Mouse (Mus musculus) gastrocnemius, postnatal 36 days (tissue): ENCODE measurements at regions not wholly inside any gene's neighbourhood (a gene's known extent, or its start where the extent isn't known, plus 50 kb on each side); places are given as distances from the start of the nearest gene placed in this dataset.

ENCODE experiments used
- DNase-seq, 2 experiments: peaks; one replicate each; pipeline ENCODE4 v3.0.0; 2022
- intact Hi-C: fragments of 180-260 bp; cut with DNase I; formaldehyde crosslinking; loops from one replicate; pipeline ENCODE4 v1.15.1; 2025

DNA sequence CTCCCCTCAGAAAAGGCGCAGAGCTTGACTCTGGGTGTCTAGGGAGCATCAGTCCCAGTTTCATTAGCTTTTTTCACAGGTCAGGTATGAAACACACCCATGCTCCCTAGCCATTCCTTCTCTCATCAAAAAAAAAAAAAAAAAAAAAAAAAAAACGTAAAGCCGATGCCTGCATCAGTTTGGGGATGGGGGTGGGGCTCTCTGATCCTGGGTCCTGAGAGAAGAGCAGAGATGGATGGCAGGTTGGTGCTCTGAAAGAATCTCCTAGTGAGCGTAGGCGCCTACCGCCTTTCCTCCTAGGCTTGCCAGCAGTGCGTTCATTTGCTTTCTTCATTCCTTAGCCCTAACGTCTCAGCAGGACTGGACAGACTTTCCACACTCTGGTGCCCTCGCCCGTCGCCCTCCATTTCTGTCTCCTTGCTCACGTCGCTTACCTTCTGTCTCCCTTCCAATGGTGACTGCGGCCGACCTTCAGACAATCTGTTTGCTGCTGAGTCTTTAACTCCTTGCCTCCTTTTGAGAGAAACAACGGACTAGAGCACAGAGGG lies 267.5 kb downstream of the Agtpbp1 start:
- intact Hi-C loops, result no loop called here
- no peak for DNase-seq

DNA sequence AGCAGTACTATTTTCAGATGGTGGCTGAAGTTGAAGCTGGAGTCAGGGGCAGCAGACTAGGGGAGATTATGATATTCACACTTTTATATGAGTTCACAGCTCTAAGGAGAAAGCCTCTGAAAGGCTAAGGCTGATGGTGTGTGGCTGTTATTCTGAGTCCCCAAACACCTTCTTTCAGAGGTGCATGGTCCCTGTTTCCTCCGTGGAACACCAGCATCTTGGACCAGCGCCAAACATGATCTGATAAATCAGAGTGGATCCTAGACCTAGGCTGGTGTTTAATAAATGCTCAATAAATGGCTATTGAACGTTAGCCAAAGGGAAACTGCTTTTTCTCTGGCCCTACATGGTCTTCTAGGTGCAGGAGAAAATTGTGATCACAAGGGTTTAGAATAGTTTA lies 269.2 kb downstream of the Agtpbp1 start:
- intact Hi-C loops, result no loop called here
- DNase-seq, result no peak

GRCm38 (mm10) chr13:59314419-59314818 lies 270.6 kb downstream of the Agtpbp1 start:
- intact Hi-C loops, result no loop called here
- DNase-seq, result no peak

- intact Hi-C loops, result no loop called here
- no peak for DNase-seq
These were observed 271.2 kb downstream of the Agtpbp1 start for GRCm38 (mm10) chr13:59313725-59314330.

- intact Hi-C loops, result no loop called here
- DNase-seq, result no peak
These were observed 292.1 kb downstream of the Agtpbp1 start for GRCm38 (mm10) chr13:59292905-59293304.

GRCm38 (mm10) chr13:59289127-59289526 lies 295.9 kb downstream of the Agtpbp1 start:
- DNase-seq, result no peak
- intact Hi-C loops, result no loop called here

- intact Hi-C loops, result no loop called here
- no peak for DNase-seq
These were observed 303.8 kb downstream of the Agtpbp1 start for GRCm38 (mm10) chr13:59281199-59281598.

- intact Hi-C loops, result no loop called here
- no peak for DNase-seq
These were observed 305.9 kb downstream of the Agtpbp1 start for GRCm38 (mm10) chr13:59279136-59279535.

DNA sequence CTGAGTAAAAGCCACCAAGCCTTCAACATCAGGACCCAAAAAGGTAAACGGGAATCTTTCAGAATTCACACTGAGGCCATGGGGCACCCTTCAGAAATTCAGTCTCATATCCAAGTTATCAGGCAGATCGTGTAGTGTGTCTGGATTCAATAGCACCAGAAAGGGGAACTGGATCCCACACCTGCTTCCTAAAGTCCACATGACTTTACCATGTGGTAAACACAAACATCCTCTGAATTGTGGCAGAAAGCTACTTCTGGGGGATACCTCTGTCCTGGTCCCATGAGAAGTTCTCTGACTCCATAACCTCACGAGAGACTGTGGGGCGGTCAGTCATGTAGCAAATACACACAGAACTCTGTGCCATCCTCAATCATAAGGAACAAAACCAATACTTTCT lies 313.4 kb downstream of the Agtpbp1 start:
- DNase-seq, result no peak
- intact Hi-C loops, result no loop called here

DNA sequence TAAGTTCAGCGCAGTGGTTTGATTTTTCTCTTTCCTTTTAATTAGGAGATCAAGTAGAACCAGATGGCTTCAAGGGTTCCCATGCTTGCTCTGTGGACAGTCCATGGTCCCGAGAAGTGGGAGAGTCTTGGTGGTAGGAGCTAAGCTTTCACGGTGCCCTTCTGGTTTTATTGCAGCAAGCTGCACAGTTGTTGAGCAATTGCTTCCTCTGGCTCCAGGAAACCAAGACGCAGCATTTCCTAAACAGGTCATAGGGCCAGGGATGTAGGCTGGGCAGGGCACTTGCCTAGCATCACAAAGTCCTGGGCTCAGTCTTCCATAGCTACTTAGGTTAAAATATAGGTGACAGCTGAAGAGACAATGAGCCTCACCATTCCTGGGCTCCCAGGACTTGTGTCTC lies 318.2 kb downstream of the Agtpbp1 start:
- no peak for DNase-seq
- intact Hi-C loops, result no loop called here

GRCm38 (mm10) chr13:59264126-59264525 lies 320.9 kb downstream of the Agtpbp1 start:
- DNase-seq, result no peak
- intact Hi-C loops, result no loop called here

DNA sequence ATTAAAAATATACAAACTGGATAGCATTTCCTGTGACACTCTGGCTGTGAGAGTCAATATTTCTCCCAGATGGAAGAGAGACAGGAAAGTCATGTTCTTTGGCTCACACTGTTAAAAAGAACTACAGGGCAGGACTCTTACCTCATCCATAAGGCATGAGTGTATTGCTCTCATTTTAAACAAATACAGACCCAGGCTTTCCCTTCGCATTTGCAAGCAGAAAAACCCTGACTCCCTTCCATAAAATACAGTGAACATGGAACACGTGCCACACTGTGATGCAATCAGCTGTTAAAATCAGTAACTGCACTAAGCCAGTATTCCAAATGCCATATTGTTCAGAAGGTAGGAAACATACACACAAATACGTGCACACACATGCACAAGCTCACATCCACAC lies 323.1 kb downstream of the Agtpbp1 start:
- intact Hi-C loops, result no loop called here
- DNase-seq, result no peak

- DNase-seq, result no peak
- intact Hi-C loops, result no loop called here
These were observed 329.1 kb downstream of the Agtpbp1 start for GRCm38 (mm10) chr13:59255798-59256435.

DNA sequence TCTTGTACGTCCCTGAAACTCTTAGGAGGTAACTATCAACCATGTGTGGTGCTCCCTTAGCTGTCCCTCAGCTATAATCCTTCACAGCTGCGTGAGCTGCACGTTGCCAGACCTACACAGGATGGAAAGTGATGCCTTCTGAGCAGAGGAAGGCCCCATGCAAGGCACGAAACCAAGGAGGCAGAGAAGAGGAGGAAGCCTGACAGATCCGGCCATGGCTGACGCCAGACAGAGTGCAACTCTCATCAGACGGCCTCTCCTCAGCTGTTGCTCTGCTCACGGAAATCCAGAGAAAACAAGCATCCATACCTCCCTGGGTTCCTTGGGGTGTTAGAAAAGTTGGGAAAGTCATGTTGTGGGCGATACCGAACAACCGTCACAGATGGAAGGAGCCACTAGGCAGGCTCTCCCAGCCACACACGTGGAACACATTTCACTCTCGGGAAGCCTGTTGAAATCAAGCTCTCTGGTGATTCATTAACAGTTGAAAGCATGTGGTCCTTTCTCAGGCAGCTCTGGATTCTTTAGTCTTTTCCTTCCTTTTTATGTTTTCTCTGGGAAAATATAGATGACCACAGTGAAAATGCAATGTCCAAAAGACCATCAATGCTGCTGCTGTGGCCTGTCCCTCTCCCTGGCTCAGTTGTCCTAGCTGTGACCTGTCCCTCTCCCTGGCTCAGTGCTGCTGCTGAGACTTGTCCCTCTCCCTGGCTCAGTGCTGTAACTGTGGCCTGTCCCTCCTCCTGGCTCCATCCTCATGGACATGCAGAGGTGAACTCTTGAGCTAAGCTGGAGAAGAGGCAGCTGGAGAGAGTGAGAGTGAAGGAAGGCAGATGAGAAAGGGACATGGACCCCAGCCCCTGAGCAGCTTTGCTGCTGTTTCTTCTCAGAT lies 331.1 kb downstream of the Agtpbp1 start:
- intact Hi-C loops, result no loop called here
- DNase-seq, result no peak

DNA sequence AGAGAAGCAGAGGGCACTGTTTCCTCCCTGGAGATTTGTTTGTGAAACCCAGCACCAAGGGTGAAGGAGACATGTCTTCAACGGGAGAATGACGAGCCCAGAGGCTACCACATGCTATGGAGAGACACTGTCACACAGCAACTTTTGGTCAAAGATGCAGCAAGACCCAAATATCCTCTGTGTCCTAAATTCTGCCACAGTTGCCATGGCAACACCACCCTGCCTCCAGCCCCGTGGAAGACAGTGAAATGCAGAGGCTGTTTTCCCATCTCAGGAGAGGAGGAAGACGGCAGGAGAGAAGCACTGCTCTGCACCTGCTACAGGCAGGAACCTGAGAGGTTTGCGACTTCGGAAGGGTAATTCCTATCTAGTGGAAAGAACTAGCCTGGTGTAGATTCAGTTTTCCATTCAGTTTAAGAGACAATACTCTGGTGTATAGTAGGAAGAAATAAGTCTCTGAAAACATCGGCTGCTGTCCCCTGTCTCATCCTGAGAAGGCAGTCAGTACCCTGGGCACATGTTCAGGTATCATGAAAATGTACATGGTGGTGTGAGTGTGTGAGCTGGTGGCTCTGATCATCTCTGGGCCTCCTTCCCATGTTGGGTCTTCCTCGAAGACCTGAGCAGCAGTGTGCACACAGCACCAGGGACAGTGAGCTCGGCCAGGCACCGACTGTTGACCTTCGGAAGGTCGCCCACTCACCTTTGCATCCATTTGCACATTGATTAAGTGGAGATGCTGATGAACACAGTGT lies 333.6 kb downstream of the Agtpbp1 start:
- no peak for DNase-seq
- intact Hi-C loops, result no loop called here

DNA sequence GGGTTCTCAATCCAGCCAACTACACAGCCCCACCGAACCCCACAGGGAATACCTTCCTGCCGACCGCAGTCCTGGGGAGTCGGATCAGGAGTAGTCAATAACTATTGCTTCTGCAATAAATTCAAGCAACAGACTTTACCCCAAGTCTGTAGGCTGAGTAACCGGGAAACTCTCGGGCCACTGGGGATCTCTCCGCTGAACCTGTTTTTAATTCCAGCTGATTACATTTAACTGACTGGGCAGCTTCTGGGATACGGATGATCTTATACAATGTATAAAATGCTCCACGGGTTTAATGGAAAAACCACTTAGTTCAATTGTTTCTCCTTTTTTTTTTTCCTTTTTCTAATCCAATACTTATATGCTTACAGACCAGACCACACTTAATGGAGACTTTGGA lies 336.6 kb downstream of the Agtpbp1 start:
- DNase-seq, result no peak
- intact Hi-C loops, result no loop called here

- no peak for DNase-seq
- intact Hi-C loops, result no loop called here
These were observed 338.0 kb downstream of the Agtpbp1 start for GRCm38 (mm10) chr13:59246984-59247537.

- intact Hi-C loops, result no loop called here
- no peak for DNase-seq
These were observed 339.0 kb downstream of the Agtpbp1 start for GRCm38 (mm10) chr13:59246070-59246469.

DNA sequence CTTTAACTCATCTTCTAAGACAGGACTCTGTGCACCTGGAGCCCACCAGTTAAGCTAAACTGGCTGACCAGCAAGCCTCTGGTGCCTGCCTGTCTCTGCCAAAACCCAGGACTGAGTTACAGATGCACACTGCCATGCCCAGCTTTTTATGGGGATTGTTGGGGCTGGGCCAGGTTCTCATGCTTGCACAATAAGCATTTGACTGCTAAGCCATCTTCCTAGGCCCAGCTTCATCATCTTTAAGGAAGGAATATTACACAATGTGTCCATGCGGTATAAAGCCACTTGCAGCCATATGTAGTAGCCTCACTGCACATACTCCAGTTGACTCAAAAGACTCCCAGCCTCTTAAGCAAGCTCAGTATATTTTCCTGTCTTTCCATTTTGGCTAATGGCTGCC lies 340.4 kb downstream of the Agtpbp1 start:
- intact Hi-C loops, result no loop called here
- no peak for DNase-seq

DNA sequence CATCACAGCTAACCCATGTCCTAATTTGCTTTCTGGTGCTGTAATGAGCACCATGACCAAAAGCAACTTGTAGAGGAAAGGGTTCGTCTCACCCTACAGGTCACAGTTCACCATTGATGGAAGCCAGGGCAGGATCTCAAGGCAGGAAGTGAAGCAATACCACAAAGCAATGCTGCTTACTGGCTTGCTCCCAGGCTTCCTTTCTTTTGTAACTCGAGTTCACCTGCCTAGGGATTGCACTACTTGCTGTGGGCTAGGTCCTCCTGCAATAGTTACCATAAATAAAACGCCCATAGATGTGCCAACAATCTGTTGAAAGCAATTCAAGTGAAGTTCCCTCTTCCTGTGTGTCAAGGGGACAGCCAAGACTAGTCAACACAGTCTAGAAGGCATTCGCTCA lies 342.4 kb downstream of the Agtpbp1 start:
- DNase-seq, result no peak
- intact Hi-C loops, result no loop called here
